Mouse (Mus musculus) R1 (cell line): ENCODE results near the gene Lsr.
"Not testable (repeated sequence)": the region's sequence is repeated elsewhere in the genome, so short reads cannot be mapped to it uniquely, and the experiment has no call there.

Experiments
- DNase-seq: peaks from one replicate; pipeline ENCODE4 v3.0.0-alpha.2; 2018; ENCODE audit warnings: low read depth, low spot score

The Lsr gene

GRCm38 (mm10) chr7:30935422-30936099 is 37.7 kb downstream of the Lsr start:
- DNase-seq, result not testable (repeated sequence)

GRCm38 (mm10) chr7:30924581-30924980 is 48.7 kb downstream of the Lsr start, which contains the start of gene Hamp2:
Hamp2 (minus strand) TSS chr7:30924681.
- DNase-seq, result not testable (repeated sequence)

- no peak for DNase-seq
Observed at GRCm38 (mm10) chr7:30924071-30924470, 49.2 kb downstream of the Lsr start.

- not testable (repeated sequence) for DNase-seq
Observed at GRCm38 (mm10) chr7:30922490-30922889, 50.8 kb downstream of the Lsr start.

- DNase-seq, result peak; percentile 45
Observed at GRCm38 (mm10) chr7:30920217-30920616, 53.0 kb downstream of the Lsr start.

DNA sequence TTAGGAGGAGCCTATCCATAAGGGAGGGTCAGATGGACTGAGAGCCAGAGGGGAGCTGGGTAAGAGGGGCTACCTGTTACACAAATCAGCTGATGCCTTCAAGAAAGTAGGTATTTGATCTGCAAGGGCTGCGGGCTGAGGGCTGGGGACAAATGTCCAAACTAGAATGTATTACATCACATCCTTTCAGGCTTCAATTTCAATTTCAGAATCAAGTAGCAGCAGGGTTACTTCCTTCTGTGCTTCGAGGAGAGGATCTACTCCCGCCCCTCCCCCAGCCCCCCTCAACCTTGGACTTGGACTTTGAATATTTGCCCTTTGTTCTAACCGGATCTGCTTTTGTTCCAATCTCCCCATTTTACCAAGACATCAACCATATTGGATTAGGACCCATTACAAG is 56.0 kb downstream of the Lsr start:
- DNase-seq, result peak; percentile 59

GRCm38 (mm10) chr7:30916713-30917112 is 56.6 kb downstream of the Lsr start:
- peak; percentile 28 for DNase-seq

DNA sequence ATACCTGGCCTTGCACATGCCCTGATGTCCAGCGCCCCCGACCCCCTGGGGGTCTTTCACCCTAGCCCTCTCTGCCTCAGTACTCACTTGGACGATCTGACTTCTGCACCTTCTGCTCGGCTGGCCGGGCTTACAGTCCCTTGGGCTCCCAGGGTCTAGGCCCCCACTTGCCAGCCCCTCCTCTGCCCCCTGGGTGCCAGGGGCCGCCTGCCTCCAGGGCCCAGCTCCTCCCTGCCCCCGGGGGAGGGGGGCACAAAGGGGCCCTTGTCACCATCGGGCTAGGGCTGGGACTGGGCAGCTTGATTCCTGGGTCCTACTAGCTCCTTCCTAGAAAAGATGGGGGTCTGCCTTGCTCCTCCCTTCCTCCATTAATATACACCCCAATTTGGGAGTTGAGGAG is 58.5 kb downstream of the Lsr start, which contains the start of gene Mag:
Gene Mag, minus strand, starts transcription at position 142 of the 400 bp plus-strand sequence.
- no peak for DNase-seq

- DNase-seq, result no peak
Observed at GRCm38 (mm10) chr7:30909773-30910172, 63.5 kb downstream of the Lsr start.

DNA sequence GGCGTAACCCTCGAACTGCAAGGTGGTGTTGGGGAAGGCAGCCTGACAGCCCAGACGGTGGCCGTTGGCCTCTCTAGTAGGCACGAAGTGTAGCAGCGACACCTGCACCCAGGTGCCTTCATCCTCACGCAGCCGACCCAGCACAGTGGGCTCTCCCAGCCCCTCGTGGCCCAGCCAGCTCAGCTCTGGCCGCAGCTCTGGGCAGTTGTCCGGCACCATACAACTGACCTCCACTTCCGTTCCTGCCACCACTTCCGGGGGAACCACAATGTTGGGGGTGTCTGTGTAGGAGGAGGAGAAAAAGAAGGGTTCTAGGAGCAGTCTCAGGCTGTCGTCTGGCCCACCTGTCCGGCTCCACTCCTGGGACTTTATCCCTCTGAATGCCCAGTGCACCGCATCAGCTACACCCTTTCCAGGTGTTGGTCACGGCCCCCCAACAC is 64.3 kb downstream of the Lsr start:
- DNase-seq, result no peak

GRCm38 (mm10) chr7:30908277-30908991 is 64.8 kb downstream of the Lsr start:
- peak; percentile 89 for DNase-seq
